Mouse (Mus musculus) brown adipose tissue, adult 24 weeks (tissue): ENCODE measurements around the gene Hexim2. TPM values are rescaled to one million over a fixed set of nuclear protein-coding genes. Genes with fewer than 3 reads are reported as not detected.
A peak's percentile ranks its signal among the peaks of the same experiment; 100 is the strongest.

Experiments used
- H3K27ac ChIP-seq: fragments of 200-500 bp; replicated peaks from 2 replicates; pipeline ENCODE4 v1.5.1; 2012; ENCODE audit warnings: low read depth, mild to moderate bottlenecking, low read length
- H3K4me1 ChIP-seq: fragments of 200-500 bp; 2 replicates; pipeline ENCODE4 v1.6.1; 2012; ENCODE audit warnings: low read length, mixed read lengths; ENCODE audit not compliant: control insufficient read depth, insufficient read depth, insufficient read length
- H3K4me3 ChIP-seq: fragments of 200-500 bp; 2 replicates; pipeline ENCODE4 v1.5.1; 2012; ENCODE audit warnings: low read depth, mild to moderate bottlenecking, low read length, moderate library complexity; ENCODE audit not compliant: insufficient read depth
- polyA plus RNA-seq: library from polyadenylated mRNA; stranded (reverse); fragments of >200 nt; gene quantifications from 2 replicates; pipeline ENCODE4 v1.2.4, GENCODE M21; 2012; ENCODE audit not compliant: missing spikeins, insufficient read depth, insufficient read length

The Hexim2 gene
- polyA plus RNA-seq, 1 experiment, result 4.2 TPM

DNA sequence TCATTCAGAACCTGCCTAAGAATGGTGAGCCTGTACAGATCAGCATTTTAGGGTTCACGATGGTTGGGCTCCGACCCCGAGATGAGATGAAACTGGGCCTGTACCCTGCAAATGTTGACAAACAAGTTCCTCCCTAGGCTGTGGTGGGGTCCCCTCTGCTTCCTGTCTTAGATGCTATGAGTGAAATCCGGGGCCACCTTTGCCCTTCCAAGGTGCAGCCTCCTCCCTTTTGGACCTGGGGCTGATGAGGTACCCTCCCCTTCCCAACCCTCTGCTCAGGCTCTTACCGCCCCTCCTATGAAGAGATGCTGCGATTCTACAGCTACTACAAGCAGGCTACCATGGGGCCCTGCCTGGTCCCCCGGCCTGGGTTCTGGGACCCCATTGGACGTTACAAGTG is 28.6 kb upstream of the Hexim2 start:
- Histone ChIP-seq H3K4me3 (peak overlapping the region; percentile 66), H3K27ac (no peak overlapping the region; the same call in 1 of the 2 replicates), H3K4me1 (peaks cover 7% of the 10 kb centered on the region)

DNA sequence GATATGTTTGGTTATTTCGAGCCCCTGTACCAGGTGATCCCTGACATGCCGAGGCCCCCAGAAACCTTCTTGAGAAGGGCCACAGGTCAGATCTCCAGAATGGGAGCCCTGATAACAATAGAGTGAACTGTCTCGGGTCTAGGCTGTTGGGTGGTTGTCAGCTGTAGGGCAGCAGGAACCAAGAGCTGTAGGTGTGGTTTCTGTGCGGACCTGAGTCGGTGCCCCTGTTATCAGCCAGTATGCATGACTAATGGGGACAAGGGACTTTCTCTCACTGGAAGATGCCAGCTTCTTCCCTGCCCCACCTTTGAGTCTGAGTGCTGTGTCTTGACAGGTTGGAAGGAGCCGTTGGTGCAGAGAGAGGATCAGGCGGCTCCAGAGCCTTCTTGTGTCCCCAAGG is 27.8 kb upstream of the Hexim2 start:
- H3K27ac ChIP-seq, result peak overlapping the region; percentile 6; the same call in 1 of the 2 replicates

DNA sequence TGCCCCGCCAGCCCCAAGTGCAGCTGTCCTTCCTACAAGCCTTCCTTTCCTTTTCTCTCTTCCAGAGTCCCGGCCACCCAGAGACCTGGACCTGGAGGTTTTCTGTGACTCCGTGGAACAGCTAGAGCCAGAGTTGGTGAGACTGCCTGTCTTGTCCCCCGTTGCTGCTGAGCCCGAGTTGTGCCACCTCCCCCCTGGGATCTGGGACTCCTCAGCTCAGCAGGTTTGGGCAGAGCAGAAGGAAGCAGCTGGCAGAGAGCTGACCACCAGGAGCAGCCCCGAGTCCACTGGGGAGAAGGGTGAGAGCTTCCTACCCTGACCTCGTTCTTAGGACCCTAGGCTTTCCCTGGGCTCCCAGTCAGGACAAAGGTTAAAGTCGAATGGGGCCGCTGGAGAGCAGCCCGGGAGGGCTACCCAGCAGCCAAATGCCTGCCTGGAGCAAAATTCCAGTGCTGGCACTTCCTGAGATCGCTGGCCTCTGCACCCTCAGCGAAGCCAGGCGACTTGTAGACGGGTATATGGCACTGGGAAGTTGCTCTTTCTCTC is 27.0 kb upstream of the Hexim2 start:
- Histone ChIP-seq H3K4me1 (peaks cover 7% of the 10 kb centered on the region), H3K27ac (peak overlapping the region; percentile 28; the same call in 1 of the 2 replicates), H3K4me3 (no peak overlapping the region)

More for the DNA sequence above, 27.8 kb upstream of the Hexim2 start:
- Histone ChIP-seq H3K4me1 (peaks cover 7% of the 10 kb centered on the region), H3K4me3 (peak overlapping the region; percentile 66; the same call in 1 of the 2 replicates)

DNA sequence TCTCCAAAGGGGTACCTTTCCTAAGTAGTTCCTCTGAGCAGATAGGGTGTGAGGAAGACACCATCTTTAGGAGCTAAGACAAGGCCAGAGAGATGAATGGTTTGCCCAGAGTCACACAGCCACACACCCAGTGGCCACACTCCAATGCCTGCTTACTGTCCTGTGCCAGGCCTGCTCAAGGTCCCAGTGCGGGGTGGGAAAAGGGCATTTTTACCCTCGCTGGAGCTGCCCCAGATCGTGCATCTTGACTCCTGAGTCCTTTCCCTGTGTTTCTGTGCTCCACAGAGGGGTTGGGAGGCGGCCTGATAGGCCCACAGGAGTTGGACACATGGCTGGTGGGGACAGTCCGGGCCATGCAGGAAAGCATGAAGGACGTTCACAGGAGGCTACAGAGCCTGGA is 26.4 kb upstream of the Hexim2 start:
- peak overlapping the region; percentile 8; the same call in 1 of the 2 replicates for H3K4me3 ChIP-seq
- peak overlapping the region; percentile 40 for H3K27ac ChIP-seq
- peaks cover 7% of the 10 kb centered on the region for H3K4me1 ChIP-seq

DNA sequence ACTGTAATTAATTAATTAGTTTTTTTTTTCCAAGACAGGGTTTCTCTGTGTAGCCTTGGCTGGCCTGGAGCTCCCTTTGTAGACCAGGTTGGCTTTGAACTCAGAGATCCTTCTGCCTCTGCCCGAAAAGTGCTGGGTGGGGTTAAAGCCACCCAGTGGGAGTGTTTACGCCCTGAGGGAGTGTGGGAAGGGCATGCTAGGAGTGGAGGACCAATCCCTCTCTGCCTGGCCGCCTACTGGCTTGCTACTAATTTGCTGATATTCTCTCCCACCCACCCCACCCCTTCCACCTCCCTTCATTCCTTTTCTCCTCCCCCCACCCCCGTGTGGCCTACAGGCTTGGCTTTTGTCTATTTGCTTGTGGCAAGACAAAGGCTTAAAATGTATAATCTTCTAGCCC is 25.8 kb upstream of the Hexim2 start:
- no peak overlapping the region for H3K4me3 ChIP-seq
- H3K27ac ChIP-seq, result peak overlapping the region; percentile 73

DNA sequence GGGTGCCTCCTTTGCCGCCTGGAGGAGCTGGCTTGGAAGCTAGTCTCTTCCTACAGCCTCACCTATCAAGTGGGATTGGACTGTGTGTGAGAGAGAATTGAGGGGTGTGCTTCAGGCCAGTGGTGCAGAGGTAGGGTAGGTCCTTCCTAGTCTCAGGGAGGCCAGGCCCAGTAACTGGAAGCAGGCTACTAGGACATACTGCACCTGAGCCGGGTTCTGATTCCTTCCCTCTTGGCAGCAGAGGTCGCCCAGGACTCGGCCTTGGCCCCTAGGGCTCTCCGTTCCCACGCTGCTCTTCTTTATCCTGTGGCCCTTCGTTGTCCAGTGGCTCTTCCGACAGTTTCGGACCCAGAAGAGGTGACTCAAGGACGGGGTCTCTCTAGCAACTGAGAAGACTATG is 20.9 kb upstream of the Hexim2 start:
- H3K27ac ChIP-seq, result peak overlapping the region; percentile 60
- H3K4me1 ChIP-seq, result peaks cover 22% of the 10 kb centered on the region
- H3K4me3 ChIP-seq, result peak overlapping the region; percentile 40

More for the DNA sequence above, 25.8 kb upstream of the Hexim2 start:
- H3K4me1 ChIP-seq, result peaks cover 11% of the 10 kb centered on the region

DNA sequence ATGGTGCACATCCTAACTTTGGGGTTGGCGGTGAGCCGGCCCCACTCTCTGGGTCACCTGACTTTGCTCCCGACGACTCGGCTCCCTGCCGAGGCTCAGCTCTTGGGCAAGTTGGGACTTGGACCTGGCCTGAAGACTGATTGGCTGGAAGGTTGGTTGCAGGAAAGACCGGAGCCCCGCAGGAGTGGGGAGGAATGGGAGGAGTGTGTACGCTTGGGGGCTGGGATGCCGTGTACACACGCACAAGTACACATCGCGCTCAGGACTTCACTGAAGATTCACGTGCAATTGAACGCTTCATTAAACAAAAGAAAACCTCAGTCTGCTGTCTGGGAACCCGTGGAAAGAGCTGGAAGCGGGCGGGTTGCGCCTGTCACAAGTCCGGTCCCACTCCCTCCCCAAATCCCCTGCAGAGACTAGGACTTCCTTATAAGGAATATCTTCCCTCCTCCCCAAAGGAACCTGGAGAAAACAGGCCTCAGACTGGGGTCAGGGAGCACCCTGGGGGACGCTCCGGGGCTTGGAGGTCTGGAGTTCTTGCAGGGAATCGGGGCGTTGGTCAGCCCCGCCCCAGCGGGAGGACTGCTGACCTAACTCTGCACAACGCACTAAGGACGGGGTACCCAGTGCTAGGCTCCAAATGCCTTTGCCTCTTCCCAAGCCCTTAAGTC is 20.2 kb upstream of the Hexim2 start:
- H3K4me1 ChIP-seq, result peaks cover 19% of the 10 kb centered on the region
- H3K27ac ChIP-seq, result peak overlapping the region; percentile 60
- H3K4me3 ChIP-seq, result peak overlapping the region; percentile 40

DNA sequence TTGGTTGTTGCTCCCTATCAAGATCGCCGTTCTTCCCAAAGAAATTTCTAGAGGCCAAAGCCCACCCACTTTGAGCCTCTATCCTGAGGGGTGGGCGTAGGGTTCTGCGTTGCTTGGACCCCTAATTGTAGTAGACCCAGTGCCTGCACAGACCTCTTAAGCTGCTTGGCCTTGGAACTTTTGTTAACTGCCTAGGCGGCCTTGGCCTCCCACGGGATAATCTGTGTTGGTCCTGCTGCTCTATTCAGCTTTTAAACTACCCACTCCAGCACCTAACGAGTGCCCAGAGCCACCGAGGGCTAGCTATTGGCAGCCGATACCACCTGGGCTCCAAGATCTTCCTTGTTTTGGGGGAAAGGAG is 19.7 kb upstream of the Hexim2 start:
- peak overlapping the region; percentile 60 for H3K27ac ChIP-seq
- peaks cover 19% of the 10 kb centered on the region for H3K4me1 ChIP-seq
- H3K4me3 ChIP-seq, result peak overlapping the region; percentile 40

DNA sequence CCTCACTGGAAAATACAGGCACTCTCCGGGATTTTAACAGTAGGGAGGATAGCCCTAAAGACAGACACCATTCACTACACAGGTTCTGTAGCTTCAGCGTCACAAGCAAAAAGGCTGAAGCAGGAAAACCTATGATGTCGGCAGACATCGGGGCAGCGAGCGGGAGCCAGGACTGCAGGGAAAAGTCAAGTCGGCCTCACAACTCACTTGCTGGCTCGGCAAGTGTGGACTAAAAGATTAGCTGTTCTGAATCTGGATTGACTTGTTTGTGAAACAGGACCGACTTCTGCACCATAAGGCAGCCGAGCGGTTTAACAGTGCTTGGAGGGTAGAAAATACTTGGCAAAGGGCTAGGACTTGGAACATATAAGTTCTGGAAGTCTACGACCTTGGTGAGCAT is 19.2 kb upstream of the Hexim2 start:
- Histone ChIP-seq H3K4me3 (no peak overlapping the region; the same call in 1 of the 2 replicates), H3K27ac (peak overlapping the region; percentile 60)

DNA sequence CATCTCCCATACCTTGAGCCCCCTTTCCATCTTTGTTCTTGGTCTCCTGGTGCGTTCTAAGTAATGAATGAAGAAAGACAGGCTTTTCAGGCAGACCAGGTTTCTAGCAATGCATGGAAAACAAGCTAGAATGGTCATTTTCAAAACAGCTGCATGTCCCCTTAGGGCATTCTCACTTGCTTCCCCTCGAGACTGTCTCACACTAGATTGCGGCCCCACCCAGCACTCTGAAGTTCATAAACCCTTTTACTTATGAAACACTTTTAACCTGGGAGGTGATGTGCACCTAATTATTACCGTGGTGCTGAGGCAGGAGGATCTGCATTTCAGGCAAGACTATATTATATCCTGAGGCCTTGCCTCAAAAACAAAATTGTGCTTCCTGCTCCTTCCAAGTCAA is 18.5 kb upstream of the Hexim2 start:
- Histone ChIP-seq H3K27ac (no peak overlapping the region), H3K4me1 (peaks cover 19% of the 10 kb centered on the region), H3K4me3 (no peak overlapping the region)

More for the DNA sequence above, 19.2 kb upstream of the Hexim2 start:
- H3K4me1 ChIP-seq, result peaks cover 19% of the 10 kb centered on the region

DNA sequence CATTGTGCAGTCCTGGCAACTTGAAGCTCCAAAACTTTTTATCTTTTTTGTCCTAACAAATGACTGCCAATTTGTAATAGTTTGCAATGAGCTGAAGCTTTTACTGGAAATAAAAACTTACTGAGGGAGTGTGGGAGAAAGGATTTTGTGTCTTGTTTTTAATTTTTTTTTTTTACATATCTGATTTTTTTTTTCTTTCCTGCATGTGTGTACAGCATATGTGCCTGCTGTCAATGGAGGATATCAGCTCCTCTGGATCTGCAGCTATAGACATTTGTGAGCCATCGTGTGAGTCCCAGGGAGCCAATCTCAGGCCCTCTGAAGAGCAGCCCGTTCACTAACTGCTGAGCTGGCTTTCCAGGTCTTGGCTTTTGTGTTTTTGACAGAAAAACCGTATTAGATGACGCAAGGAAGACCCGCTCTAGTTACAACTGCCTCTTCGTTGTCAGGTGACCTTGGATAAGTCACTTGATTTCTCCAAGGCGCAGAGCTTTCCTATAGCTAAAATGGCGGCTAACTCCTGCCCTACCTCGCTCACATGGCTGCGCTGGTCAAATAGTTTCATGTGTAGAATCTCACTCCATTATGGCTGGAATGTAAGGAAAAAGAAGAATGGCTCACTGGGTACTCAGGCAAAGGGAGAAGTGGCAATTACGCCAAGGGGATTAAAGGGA is 17.8 kb upstream of the Hexim2 start:
- H3K4me1 ChIP-seq, result peaks cover 19% of the 10 kb centered on the region
- peak overlapping the region; percentile 83 for H3K4me3 ChIP-seq
- peak overlapping the region; percentile 96 for H3K27ac ChIP-seq

DNA sequence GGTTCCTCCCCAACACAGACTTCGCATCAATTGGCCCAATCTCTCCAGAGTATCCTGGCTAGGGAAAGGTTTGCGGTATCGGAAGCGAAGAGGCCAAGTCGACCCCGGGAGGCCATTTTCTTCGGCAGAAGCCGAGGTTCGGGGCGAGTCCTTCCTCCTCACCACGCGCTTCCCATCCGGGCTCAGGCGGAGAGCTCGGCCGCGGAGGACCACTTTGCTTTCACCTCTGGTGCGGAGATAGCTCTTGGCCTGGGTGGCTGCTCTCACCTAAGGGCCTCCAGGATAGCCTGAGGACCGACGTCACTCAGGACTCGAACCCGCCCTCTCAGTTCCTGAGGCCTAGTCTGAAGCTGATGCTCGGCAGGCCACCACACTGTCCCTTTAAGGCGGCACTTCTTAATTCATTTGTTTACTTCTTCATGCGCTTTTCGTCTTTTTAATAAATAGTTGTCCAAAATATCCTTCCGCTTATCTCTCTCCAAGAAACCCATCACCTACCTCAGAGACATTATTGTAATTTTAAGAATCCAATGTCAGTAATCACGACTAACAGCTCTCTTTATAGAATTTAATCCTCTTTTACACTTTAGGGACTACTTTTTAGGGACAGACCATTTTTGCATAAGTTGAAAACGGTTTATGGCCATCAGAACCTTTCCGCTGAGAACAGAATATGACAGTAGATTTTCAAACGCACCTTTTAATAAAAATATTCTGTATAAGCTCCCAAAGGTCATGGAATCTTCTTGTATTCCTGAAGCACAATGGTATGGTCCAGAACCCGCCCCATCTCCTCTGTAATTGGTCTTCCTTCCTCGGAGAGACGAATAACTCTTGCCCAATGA is 16.8 kb upstream of the Hexim2 start:
- H3K4me1 ChIP-seq, result peaks cover 19% of the 10 kb centered on the region
- H3K27ac ChIP-seq, result peak overlapping the region; percentile 96
- peak overlapping the region; percentile 83 for H3K4me3 ChIP-seq

DNA sequence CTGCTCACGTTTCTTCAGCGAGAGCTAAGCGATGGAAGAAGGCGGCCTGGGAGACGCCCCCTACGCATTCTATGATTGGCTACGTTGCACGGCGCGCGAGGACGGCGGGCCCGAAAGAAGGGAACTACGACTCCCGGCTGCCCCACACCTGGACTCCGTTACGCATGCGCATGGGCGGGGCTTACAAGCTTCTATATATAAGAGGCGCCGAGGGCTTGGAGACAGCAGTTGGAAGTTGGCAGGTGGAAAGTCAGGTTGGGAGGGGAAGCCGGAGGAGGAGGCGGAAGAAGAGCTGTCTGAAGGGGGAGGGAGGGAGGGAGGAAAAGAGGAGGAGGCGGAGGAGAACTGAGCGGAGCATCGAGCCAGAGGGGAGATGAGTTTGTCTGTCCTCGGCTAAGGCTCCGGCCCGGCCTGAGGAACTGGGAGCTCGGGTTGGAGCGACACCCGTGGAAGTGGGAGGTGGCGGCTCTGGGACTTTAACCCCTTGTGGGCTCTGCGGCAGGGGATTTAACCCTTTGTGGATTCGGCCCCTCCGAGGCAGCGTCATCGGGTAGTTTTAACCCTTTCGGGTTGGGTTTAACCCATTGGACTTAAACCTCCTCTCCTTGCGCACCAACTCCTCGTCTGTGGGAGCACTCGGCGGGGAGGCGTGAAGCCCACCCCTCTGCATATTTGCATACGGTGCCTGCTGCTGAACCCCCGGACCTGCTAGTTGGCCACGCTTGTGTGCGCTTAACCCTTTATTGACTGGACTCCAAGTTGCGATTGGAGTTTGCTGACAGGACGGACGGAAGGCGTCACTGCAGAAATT is 16.0 kb upstream of the Hexim2 start, which contains the start of gene Hexim1:
Gene Hexim1, plus strand, starts transcription at position 224 of the 811 bp plus-strand sequence.
- Histone ChIP-seq H3K4me1 (peaks cover 17% of the 10 kb centered on the region), H3K27ac (peak within 1 kb of the TSS; percentile 96), H3K4me3 (peak within 1 kb of the TSS; percentile 83)

DNA sequence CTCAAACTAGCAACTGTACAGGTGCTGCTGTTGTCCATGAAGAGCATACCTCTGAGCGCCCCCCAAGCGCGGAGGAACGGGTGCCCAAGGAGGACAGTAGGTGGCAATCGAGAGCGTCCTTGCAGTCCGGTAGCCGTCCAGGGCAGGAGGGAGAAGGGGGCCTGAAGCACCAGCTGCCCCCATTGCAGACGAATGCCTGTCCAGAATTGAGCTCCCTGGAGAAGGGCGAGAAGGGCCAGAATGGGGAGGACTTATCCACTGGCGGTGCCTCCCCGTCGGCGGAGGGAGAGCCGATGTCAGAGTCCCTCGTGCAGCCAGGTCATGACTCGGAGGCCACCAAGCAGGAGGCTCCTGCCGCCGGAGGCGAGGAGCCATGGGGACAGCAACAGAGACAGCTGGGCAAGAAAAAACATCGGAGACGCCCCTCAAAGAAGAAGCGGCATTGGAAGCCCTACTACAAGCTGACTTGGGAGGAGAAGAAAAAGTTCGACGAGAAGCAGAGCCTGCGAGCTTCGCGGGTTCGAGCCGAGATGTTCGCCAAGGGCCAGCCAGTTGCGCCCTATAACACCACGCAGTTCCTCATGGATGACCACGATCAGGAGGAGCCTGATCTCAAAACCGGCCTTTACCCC is 15.2 kb upstream of the Hexim2 start:
- Histone ChIP-seq H3K27ac (peak overlapping the region; percentile 46), H3K4me3 (peak overlapping the region; percentile 75), H3K4me1 (peaks cover 14% of the 10 kb centered on the region; the same call in 1 of the 2 replicates)
